In the genomic region with DNA sequence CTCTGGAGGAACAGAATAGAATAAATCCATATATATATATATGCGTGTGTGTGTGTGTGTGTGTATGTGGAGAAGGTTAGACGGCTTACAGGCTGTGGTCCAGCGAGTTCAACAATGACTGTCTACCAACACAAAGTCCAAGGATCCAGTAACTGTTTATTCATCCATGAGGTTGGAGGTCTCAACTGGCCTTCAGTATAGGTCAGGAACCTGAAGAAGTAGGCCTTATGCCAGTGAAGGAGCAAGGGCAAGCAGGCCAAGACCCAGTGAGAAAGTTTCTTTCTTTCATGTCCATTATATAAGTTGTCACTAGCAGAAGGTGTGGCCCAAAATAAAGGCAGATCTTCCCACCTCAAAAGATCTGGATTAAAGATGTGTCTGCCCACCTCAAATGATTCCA, we compare ENCODE assay signal across 29 mouse cellular contexts. TPM values are rescaled to one million over a fixed set of nuclear protein-coding genes. Genes with fewer than 3 reads are reported as not detected.
"Had no signal": no experiment of that assay in that cellular context is flagged by ENCODE, and none has a peak within 500 bp of the region (broad histone marks: within the 10 kb centered on the region; RNA-seq: fewer than 3 reads in every experiment).

No protein-coding gene starts in this region.

- H3K27ac ChIP-seq: gastrocnemius, adult 2 months; heart, adult 2 months; heart, embryonic 10.5 days; hindbrain, embryonic 10.5 days; hindbrain, embryonic 12.5 days; hindbrain, embryonic 14.5 days; intestine, embryonic 15.5 days; layer of hippocampus, adult 2 months; left cerebral cortex, adult 2 months; limb, embryonic 10.5 days; limb, embryonic 12.5 days; liver, embryonic 15.5 days had no signal

- DNase-seq: gastrocnemius, adult 2 months; gastrocnemius, postnatal 10 days; gastrocnemius, postnatal 25 days; heart, postnatal 10 days; heart, postnatal 4 days; kidney, postnatal 10 days; liver; liver, postnatal 0 days had no signal

- H3K9me3 ChIP-seq: heart, embryonic 10.5 days; heart, embryonic 12.5 days; hindbrain, embryonic 10.5 days; hindbrain, embryonic 12.5 days; intestine, embryonic 15.5 days; limb, embryonic 10.5 days; limb, embryonic 12.5 days; liver, embryonic 15.5 days had no signal

- ATAC-seq: forebrain, embryonic 16.5 days; hindbrain, embryonic 16.5 days; inflammation-experienced regulatory T-cells, adult 6 months; intestine, embryonic 15.5 days; intestine, postnatal 0 days; liver, postnatal 0 days had no signal

- H3K4me3 ChIP-seq: gastrocnemius, adult 2 months; heart, adult 2 months; heart, embryonic 10.5 days; heart, embryonic 12.5 days; hindbrain, embryonic 10.5 days; hindbrain, embryonic 12.5 days; intestine, embryonic 15.5 days; layer of hippocampus, adult 2 months; left cerebral cortex, adult 2 months; limb, embryonic 10.5 days; limb, embryonic 12.5 days; liver, embryonic 15.5 days had no signal

- H3K27me3 ChIP-seq: heart, embryonic 12.5 days; hindbrain, embryonic 12.5 days; intestine, embryonic 15.5 days; limb, embryonic 12.5 days; liver, embryonic 15.5 days had no signal

- H3K9ac ChIP-seq: heart, embryonic 12.5 days; hindbrain, embryonic 12.5 days; hindbrain, embryonic 14.5 days; intestine, embryonic 15.5 days; limb, embryonic 12.5 days; liver, embryonic 15.5 days; liver, postnatal 0 days had no signal

- H3K4me2 ChIP-seq: heart, embryonic 12.5 days; hindbrain, embryonic 12.5 days; hindbrain, embryonic 14.5 days; intestine, embryonic 15.5 days; limb, embryonic 12.5 days; liver, embryonic 15.5 days had no signal

RNA-seq across cellular contexts. Expression of a gene that starts 30.0 kb away (rescaled TPM):
- total RNA-seq: granulocyte monocyte progenitor cell, adult 5-6 weeks; left cerebral cortex, adult 2 months; left cerebral cortex, postnatal 36 days had no signal

RNA-seq across cellular contexts. Expression of a gene that starts 43.0 kb away (rescaled TPM):
- total RNA-seq: gastrocnemius, adult 2 months; gastrocnemius, postnatal 10 days; layer of hippocampus, adult 2 months; layer of hippocampus, postnatal 10 days; layer of hippocampus, postnatal 25 days had no signal
- polyA plus RNA-seq: inflammation-experienced regulatory T-cells, adult 6 months had no signal

RNA-seq across cellular contexts. Expression of a gene that starts 48.6 kb away (rescaled TPM):
- total RNA-seq: gastrocnemius, adult 2 months; gastrocnemius, postnatal 25 days; layer of hippocampus, adult 2 months; layer of hippocampus, postnatal 10 days; layer of hippocampus, postnatal 25 days; left cerebral cortex, adult 2 months; left cerebral cortex, postnatal 36 days had no signal
- polyA plus RNA-seq: frontal cortex, adult 2 months; inflammation-experienced regulatory T-cells, adult 6 months; limb, embryonic 10.5 days had no signal
